Mouse (Mus musculus): ENCODE measurements at regions not wholly inside any gene's neighbourhood (a gene's known extent, or its start where the extent isn't known, plus 50 kb on each side); places are given as distances from the start of the nearest gene placed in this dataset.

DNA sequence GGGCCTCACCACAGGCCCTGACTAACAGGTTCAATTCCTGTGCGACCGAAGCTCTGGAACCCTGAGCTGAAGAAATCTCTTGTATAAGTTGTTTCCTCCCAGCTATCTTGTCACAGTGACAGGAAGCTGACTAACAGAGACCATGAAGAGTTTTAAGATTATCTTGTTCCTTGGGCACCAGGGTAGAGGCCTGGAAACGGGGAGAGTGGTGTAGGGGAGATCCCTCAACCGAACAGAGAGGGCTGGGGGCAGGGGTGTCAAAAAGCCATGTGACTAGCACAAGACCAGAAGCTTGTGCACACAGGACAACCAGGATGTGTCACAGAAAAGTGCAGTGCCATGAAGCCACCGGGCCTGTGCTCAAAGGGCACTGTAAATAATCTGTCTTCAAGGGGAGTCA lies 67.7 kb upstream of the Slc38a2 start:
- H3K27ac ChIP-seq (ENCODE audit: control insufficient read depth, low read depth, low read length) = peak overlapping the region; percentile 93
- H3K27me3 ChIP-seq (ENCODE audit: control insufficient read depth in 1 of 2, insufficient read depth in 2 of 2, low read length in 2 of 2) = no peaks in the 10 kb centered on the region
- H3K9me3 ChIP-seq (replicated peaks; ENCODE audit: insufficient read depth, low read length) = no peaks in the 10 kb centered on the region
- peak overlapping the region; percentile 49 for H3K9ac ChIP-seq (ENCODE audit: control insufficient read depth, low read depth, low read length, poor library complexity, severe bottlenecking)
- no peak overlapping the region for H3K4me3 ChIP-seq (ENCODE audit: control insufficient read depth in 1 of 2, insufficient read depth in 1 of 2, low read depth in 2 of 2, low read length in 2 of 2)
- TF ChIP-seq GATA1 (IDR thresholded peaks at IDR 0.05; ENCODE audit: low read depth, low read length) (peak; percentile 93), POLR2A (IDR thresholded peaks at IDR 0.05; ENCODE audit: control insufficient read depth in 1 of 2, insufficient read depth in 1 of 2, low read depth in 1 of 2, low read length in 2 of 2, poor library complexity in 1 of 2) (no peak; a peak in 1 of 4 replicates), TBP (IDR thresholded peaks at IDR 0.05; ENCODE audit: low read depth, low read length) (peak; percentile 55; the same call in 1 of the 2 replicates), ETS1 (IDR thresholded peaks at IDR 0.05; ENCODE audit: low read depth, low read length) (peak; percentile 79), GABPA (IDR thresholded peaks at IDR 0.05; ENCODE audit: low read depth, low read length) (no peak), RCOR1 (IDR thresholded peaks at IDR 0.05; ENCODE audit: low read depth, low read length) (peak; percentile 69; the same call in 1 of the 2 replicates), USF1 (IDR thresholded peaks at IDR 0.05; ENCODE audit: low read depth, low read length) (peak; percentile 82), CTCF (IDR thresholded peaks at IDR 0.05 in 2 of 3, conservative IDR thresholded peaks at IDR 0.05 in 1 of 3; ENCODE audit: control insufficient read depth in 1 of 3, insufficient read depth in 1 of 3, low read depth in 2 of 3, low read length in 3 of 3, poor library complexity in 1 of 3, severe bottlenecking in 1 of 3) (no peak), MYC (IDR thresholded peaks at IDR 0.05; ENCODE audit: low read depth, low read length) (peak; percentile 59; the same call in 1 of the 2 replicates), NELFE (IDR thresholded peaks at IDR 0.05; ENCODE audit: low read depth, low read length) (no peak), JUND (IDR thresholded peaks at IDR 0.05; ENCODE audit: low read depth, low read length) (peak; percentile 51; the same call in 1 of the 2 replicates), TCF12 (IDR thresholded peaks at IDR 0.05; ENCODE audit: low read depth, low read length) (peak; percentile 77), ZNF384 (IDR thresholded peaks at IDR 0.05; ENCODE audit: low read depth, low read length) (no peak), MAZ (IDR thresholded peaks at IDR 0.05; ENCODE audit: low read depth, low read length) (no peak), SIN3A (IDR thresholded peaks at IDR 0.05; ENCODE audit: low read length) (peak; percentile 68), MAX (IDR thresholded peaks at IDR 0.05; ENCODE audit: low read length) (peak; percentile 89), EP300 (IDR thresholded peaks at IDR 0.05; ENCODE audit: low read depth in 1 of 2, low read length in 2 of 2) (peak; percentile 94), TAL1 (IDR thresholded peaks at IDR 0.05; ENCODE audit: low read length) (peak; percentile 57)
- peaks cover 0 to 41% of the 10 kb centered on the region in 2 experiments; a peak in 2 of 4 replicates for H3K36me3 ChIP-seq (ENCODE audit: control insufficient read depth in 1 of 2, insufficient read depth in 2 of 2, low read length in 2 of 2)
- peaks cover 25 to 52% of the 10 kb centered on the region in 2 experiments for H3K4me1 ChIP-seq (ENCODE audit: control insufficient read depth in 1 of 2, insufficient read depth in 2 of 2, low read length in 2 of 2)
- no peaks in the 10 kb centered on the region; the same call in 1 of the 2 replicates for H3K79me2 ChIP-seq (ENCODE audit: control insufficient read depth, insufficient read depth, low read length, poor library complexity)
- peak; percentile 91 for DNase-seq (ENCODE audit: low read depth, low spot score)

DNA sequence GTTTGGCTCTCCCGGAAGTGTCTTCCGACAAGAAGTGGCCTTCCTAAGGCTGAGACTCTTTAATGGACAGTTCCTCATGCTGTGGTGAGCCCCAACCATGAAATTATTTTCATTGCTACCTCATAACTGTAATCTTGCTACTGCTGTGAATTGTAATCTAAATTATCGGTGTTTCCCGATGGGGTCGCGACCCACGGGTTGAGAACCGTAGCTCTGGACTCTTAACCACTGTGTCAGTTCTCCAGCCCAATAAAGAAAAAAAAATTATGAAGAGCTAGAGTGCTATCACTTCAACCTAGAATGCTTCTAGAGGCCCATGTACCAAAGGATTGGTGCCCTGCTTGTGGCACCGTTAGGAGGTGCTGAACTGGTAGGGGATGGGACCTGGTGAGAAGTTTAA lies 66.7 kb upstream of the Slc38a2 start:
- Histone ChIP-seq H3K4me3 (ENCODE audit: control insufficient read depth in 1 of 2, insufficient read depth in 1 of 2, low read depth in 2 of 2, low read length in 2 of 2) (no peak overlapping the region), H3K27me3 (ENCODE audit: control insufficient read depth in 1 of 2, insufficient read depth in 2 of 2, low read length in 2 of 2) (no peaks in the 10 kb centered on the region), H3K36me3 (ENCODE audit: control insufficient read depth in 1 of 2, insufficient read depth in 2 of 2, low read length in 2 of 2) (peaks cover 0 to 41% of the 10 kb centered on the region in 2 experiments; a peak in 2 of 4 replicates), H3K4me1 (ENCODE audit: control insufficient read depth in 1 of 2, insufficient read depth in 2 of 2, low read length in 2 of 2) (peaks cover 25 to 52% of the 10 kb centered on the region in 2 experiments), H3K9ac (ENCODE audit: control insufficient read depth, low read depth, low read length, poor library complexity, severe bottlenecking) (no peak overlapping the region), H3K27ac (ENCODE audit: control insufficient read depth, low read depth, low read length) (peak overlapping the region; percentile 93), H3K9me3 (replicated peaks; ENCODE audit: insufficient read depth, low read length) (no peaks in the 10 kb centered on the region), H3K79me2 (ENCODE audit: control insufficient read depth, insufficient read depth, low read length, poor library complexity) (no peaks in the 10 kb centered on the region; the same call in 1 of the 2 replicates)
- no peak for DNase-seq (ENCODE audit: low read depth, low spot score)
- TF ChIP-seq EP300 (IDR thresholded peaks at IDR 0.05; ENCODE audit: low read depth in 1 of 2, low read length in 2 of 2) (no peak), BHLHE40 (IDR thresholded peaks at IDR 0.05; ENCODE audit: borderline replicate concordance, low read depth, low read length) (no peak), ELF1 (IDR thresholded peaks at IDR 0.05; ENCODE audit: low read depth, low read length) (no peak), ZKSCAN1 (IDR thresholded peaks at IDR 0.05; ENCODE audit: low read depth, low read length) (no peak), ZC3H11A (IDR thresholded peaks at IDR 0.05; ENCODE audit: low read depth, low read length) (no peak), JUND (IDR thresholded peaks at IDR 0.05; ENCODE audit: low read depth, low read length) (no peak), RAD21 (IDR thresholded peaks at IDR 0.05; ENCODE audit: low read depth, low read length) (no peak), KAT2A (conservative IDR thresholded peaks at IDR 0.05; ENCODE audit: low read depth, low read length) (no peak), GABPA (IDR thresholded peaks at IDR 0.05; ENCODE audit: low read depth, low read length) (no peak), MYB (IDR thresholded peaks at IDR 0.05; ENCODE audit: low read depth, low read length) (no peak), USF2 (IDR thresholded peaks at IDR 0.05; ENCODE audit: borderline replicate concordance in 1 of 2, insufficient read depth in 1 of 2, low read depth in 1 of 2, low read length in 2 of 2) (no peak), MAZ (IDR thresholded peaks at IDR 0.05; ENCODE audit: low read depth, low read length) (no peak), NELFE (IDR thresholded peaks at IDR 0.05; ENCODE audit: low read depth, low read length) (no peak), POLR2AphosphoS5 (IDR thresholded peaks at IDR 0.05; ENCODE audit: borderline replicate concordance, low read depth, low read length) (no peak), ZNF384 (IDR thresholded peaks at IDR 0.05; ENCODE audit: low read depth, low read length) (no peak), MXI1 (IDR thresholded peaks at IDR 0.05; ENCODE audit: low read depth, low read length) (no peak), RCOR1 (IDR thresholded peaks at IDR 0.05; ENCODE audit: low read depth, low read length) (no peak), GATA1 (IDR thresholded peaks at IDR 0.05; ENCODE audit: low read depth, low read length) (no peak), E2F4 (IDR thresholded peaks at IDR 0.05; ENCODE audit: borderline replicate concordance, low read depth, low read length) (no peak), UBTF (IDR thresholded peaks at IDR 0.05; ENCODE audit: borderline replicate concordance, insufficient read depth, low read depth, low read length) (no peak)

All from MEL (cell line).